Mouse (Mus musculus): ENCODE measurements around the gene Iqschfp.

The Iqschfp gene

GRCm38 (mm10) chr3:68494296-68495095, 602.5 kb downstream of the Iqschfp start:
- peak; percentile 4 for DNase-seq (ENCODE audit: low read depth)

GRCm38 (mm10) chr3:68495096-68495735, 603.2 kb downstream of the Iqschfp start:
- DNase-seq (ENCODE audit: low read depth) = no peak

- no peak for DNase-seq (ENCODE audit: low read depth)
Measured at GRCm38 (mm10) chr3:68495736-68496242, 603.8 kb downstream of the Iqschfp start.

- no peak for DNase-seq (ENCODE audit: low read depth)
Measured at GRCm38 (mm10) chr3:68496513-68496912, 604.5 kb downstream of the Iqschfp start.

GRCm38 (mm10) chr3:68499532-68500152, 607.6 kb downstream of the Iqschfp start:
- DNase-seq (ENCODE audit: low read depth) = no peak

- no peak for DNase-seq (ENCODE audit: low read depth)
Measured at GRCm38 (mm10) chr3:68504838-68505237, 612.8 kb downstream of the Iqschfp start.

GRCm38 (mm10) chr3:68506769-68507318, 614.8 kb downstream of the Iqschfp start:
- no peak for DNase-seq (ENCODE audit: low read depth)

GRCm38 (mm10) chr3:68508629-68509028, 616.6 kb downstream of the Iqschfp start:
- no peak for DNase-seq (ENCODE audit: low read depth)

GRCm38 (mm10) chr3:68510872-68511271, 618.8 kb downstream of the Iqschfp start:
- no peak for DNase-seq (ENCODE audit: low read depth)

GRCm38 (mm10) chr3:68511744-68512143, 619.7 kb downstream of the Iqschfp start:
- DNase-seq (ENCODE audit: low read depth) = no peak

GRCm38 (mm10) chr3:68512327-68512726, 620.3 kb downstream of the Iqschfp start:
- no peak for DNase-seq (ENCODE audit: low read depth)

GRCm38 (mm10) chr3:68513340-68514119, 621.5 kb downstream of the Iqschfp start:
- DNase-seq (ENCODE audit: low read depth) = no peak

GRCm38 (mm10) chr3:68514120-68514497, 622.1 kb downstream of the Iqschfp start:
- no peak for DNase-seq (ENCODE audit: low read depth)

GRCm38 (mm10) chr3:68514717-68515116, 622.7 kb downstream of the Iqschfp start:
- no peak for DNase-seq (ENCODE audit: low read depth)

GRCm38 (mm10) chr3:68516393-68517081, 624.5 kb downstream of the Iqschfp start:
- no peak for DNase-seq (ENCODE audit: low read depth)

- no peak for DNase-seq (ENCODE audit: low read depth)
Measured at GRCm38 (mm10) chr3:68517236-68517635, 625.2 kb downstream of the Iqschfp start.

GRCm38 (mm10) chr3:68518041-68518440, 626.0 kb downstream of the Iqschfp start:
- no peak for DNase-seq (ENCODE audit: low read depth)

GRCm38 (mm10) chr3:68518586-68518985, 626.6 kb downstream of the Iqschfp start:
- no peak for DNase-seq (ENCODE audit: low read depth)

GRCm38 (mm10) chr3:68525361-68525878, 633.4 kb downstream of the Iqschfp start:
- no peak for DNase-seq (ENCODE audit: low read depth)

- DNase-seq (ENCODE audit: low read depth) = no peak
Measured at GRCm38 (mm10) chr3:68526416-68526815, 634.4 kb downstream of the Iqschfp start.

- DNase-seq (ENCODE audit: low read depth) = no peak
Measured at GRCm38 (mm10) chr3:68527182-68527581, 635.1 kb downstream of the Iqschfp start.

Data from induced T-regulatory cell, adult 2 months (primary cell).